Mouse (Mus musculus) brain, adult 2 months (tissue): ENCODE data around the gene Gm37240.

Experiments
- DNase-seq: peaks from one replicate; pipeline ENCODE4 v3.0.0; 2011; ENCODE audit warnings: low read depth, low spot score

The Gm37240 gene

GRCm38 (mm10) chr3:85500096-85500495 is 387.2 kb downstream of the Gm37240 start:
- DNase-seq, result no peak

- peak; percentile 55 for DNase-seq
These were observed 391.2 kb downstream of the Gm37240 start for GRCm38 (mm10) chr3:85496146-85496545.

GRCm38 (mm10) chr3:85493796-85494195 is 393.5 kb downstream of the Gm37240 start:
- peak; percentile 53 for DNase-seq

GRCm38 (mm10) chr3:85490204-85490603 is 397.1 kb downstream of the Gm37240 start:
- peak; percentile 84 for DNase-seq

- DNase-seq, result no peak
These were observed 399.9 kb downstream of the Gm37240 start for GRCm38 (mm10) chr3:85487379-85487778.

- peak; percentile 95 for DNase-seq
These were observed 401.7 kb downstream of the Gm37240 start for GRCm38 (mm10) chr3:85485536-85486190.

- DNase-seq, result no peak
These were observed 404.7 kb downstream of the Gm37240 start for GRCm38 (mm10) chr3:85482636-85483035.

GRCm38 (mm10) chr3:85480638-85481037 is 406.7 kb downstream of the Gm37240 start:
- no peak for DNase-seq

- DNase-seq, result peak; percentile 30
These were observed 408.6 kb downstream of the Gm37240 start for GRCm38 (mm10) chr3:85478731-85479130.

GRCm38 (mm10) chr3:85469711-85470110 is 417.6 kb downstream of the Gm37240 start:
- DNase-seq, result no peak

- peak; percentile 77 for DNase-seq
These were observed 418.3 kb downstream of the Gm37240 start for GRCm38 (mm10) chr3:85468995-85469394.

GRCm38 (mm10) chr3:85465283-85466025 is 421.9 kb downstream of the Gm37240 start:
- DNase-seq, result peak; percentile 98

GRCm38 (mm10) chr3:85460021-85460420 is 427.3 kb downstream of the Gm37240 start:
- DNase-seq, result no peak

GRCm38 (mm10) chr3:85456983-85457382 is 430.3 kb downstream of the Gm37240 start:
- no peak for DNase-seq

GRCm38 (mm10) chr3:85455453-85455852 is 431.9 kb downstream of the Gm37240 start:
- DNase-seq, result no peak

GRCm38 (mm10) chr3:85454001-85454400 is 433.3 kb downstream of the Gm37240 start:
- no peak for DNase-seq

GRCm38 (mm10) chr3:85449461-85449860 is 437.9 kb downstream of the Gm37240 start:
- peak; percentile 77 for DNase-seq

GRCm38 (mm10) chr3:85442781-85443180 is 444.5 kb downstream of the Gm37240 start:
- peak; percentile 66 for DNase-seq

- DNase-seq, result no peak
These were observed 445.1 kb downstream of the Gm37240 start for GRCm38 (mm10) chr3:85442261-85442660.

- DNase-seq, result no peak
These were observed 451.9 kb downstream of the Gm37240 start for GRCm38 (mm10) chr3:85435406-85435805.

GRCm38 (mm10) chr3:85431208-85431607 is 456.1 kb downstream of the Gm37240 start:
- DNase-seq, result peak; percentile 51

- peak; percentile 23 for DNase-seq
These were observed 463.8 kb downstream of the Gm37240 start for GRCm38 (mm10) chr3:85423376-85423997.

GRCm38 (mm10) chr3:85421403-85421802 is 465.9 kb downstream of the Gm37240 start:
- peak; percentile 63 for DNase-seq
